Mouse (Mus musculus) layer of hippocampus, adult 18-20 months (tissue): ENCODE results near the gene Dpysl4. TPM values are rescaled to one million over a fixed set of nuclear protein-coding genes. Genes with fewer than 3 reads are reported as not detected.
A peak's percentile ranks its signal among the peaks of the same experiment; 100 is the strongest.

ENCODE experiments used
- DNase-seq, 2 experiments: peaks; one replicate each; pipeline ENCODE4 v3.0.0; 2022; ENCODE audit warnings: low spot score in 2 of 2
- total RNA-seq, 2 experiments: library from RNA; stranded (reverse); gene quantifications; 2 replicates each; pipeline ENCODE4 v1.2.3; 2021

Gene Dpysl4
- total RNA-seq, 2 experiments from 2014 or later: 43.9 to 44.7 TPM

GRCm38 (mm10) chr7:139147360-139147759 lies 61.6 kb downstream of the Dpysl4 start:
- no peak for DNase-seq

GRCm38 (mm10) chr7:139149373-139149772 lies 63.6 kb downstream of the Dpysl4 start:
- no peak for DNase-seq

GRCm38 (mm10) chr7:139151116-139151515 lies 65.3 kb downstream of the Dpysl4 start:
- peak in 1 of 2 experiments; percentile 67 for DNase-seq

Other genes with a start within 250 kb of the Dpysl4 start
- 10 to 100 TPM; 63.0 to 64.0 TPM for gene Ppp2r2d, start 239.9 kb upstream of the Dpysl4 start, total RNA-seq
- gene Mapk1ip1, start 239.7 kb upstream of the Dpysl4 start, total RNA-seq: 10 to 100 TPM; 40.7 to 41.7 TPM
- 100 to 1,000 TPM; 103 to 113 TPM for gene Bnip3, start 176.5 kb upstream of the Dpysl4 start, total RNA-seq
- gene Jakmip3, start 145.3 kb upstream of the Dpysl4 start, total RNA-seq: 10 to 100 TPM; 46.4 to 47.8 TPM
- 1 to 10 TPM; 6.1 to 6.4 TPM for gene Lrrc27, start 127.0 kb downstream of the Dpysl4 start, total RNA-seq
- 100 to 1,000 TPM; 103 to 116 TPM for gene Stk32c, start 127.3 kb downstream of the Dpysl4 start, total RNA-seq
- gene Pwwp2b, start 162.5 kb downstream of the Dpysl4 start, total RNA-seq: 10 to 100 TPM; 31.5 to 35.9 TPM